Mouse (Mus musculus) adrenal gland, postnatal 10 days (tissue): ENCODE measurements around the gene Itga3. TPM values are rescaled to one million over a fixed set of nuclear protein-coding genes. Genes with fewer than 3 reads are reported as not detected.

Source experiments
- DNase-seq: peaks from one replicate; pipeline ENCODE4 v3.0.0; 2021; ENCODE audit warnings: mixed read lengths
- total RNA-seq, 2 experiments: library from RNA; stranded (reverse); gene quantifications; 2 replicates each; pipeline ENCODE4 v1.2.3; 2021

Itga3 gene
- total RNA-seq, 2 experiments from 2014 or later = 22.4 to 26.2 TPM

DNA sequence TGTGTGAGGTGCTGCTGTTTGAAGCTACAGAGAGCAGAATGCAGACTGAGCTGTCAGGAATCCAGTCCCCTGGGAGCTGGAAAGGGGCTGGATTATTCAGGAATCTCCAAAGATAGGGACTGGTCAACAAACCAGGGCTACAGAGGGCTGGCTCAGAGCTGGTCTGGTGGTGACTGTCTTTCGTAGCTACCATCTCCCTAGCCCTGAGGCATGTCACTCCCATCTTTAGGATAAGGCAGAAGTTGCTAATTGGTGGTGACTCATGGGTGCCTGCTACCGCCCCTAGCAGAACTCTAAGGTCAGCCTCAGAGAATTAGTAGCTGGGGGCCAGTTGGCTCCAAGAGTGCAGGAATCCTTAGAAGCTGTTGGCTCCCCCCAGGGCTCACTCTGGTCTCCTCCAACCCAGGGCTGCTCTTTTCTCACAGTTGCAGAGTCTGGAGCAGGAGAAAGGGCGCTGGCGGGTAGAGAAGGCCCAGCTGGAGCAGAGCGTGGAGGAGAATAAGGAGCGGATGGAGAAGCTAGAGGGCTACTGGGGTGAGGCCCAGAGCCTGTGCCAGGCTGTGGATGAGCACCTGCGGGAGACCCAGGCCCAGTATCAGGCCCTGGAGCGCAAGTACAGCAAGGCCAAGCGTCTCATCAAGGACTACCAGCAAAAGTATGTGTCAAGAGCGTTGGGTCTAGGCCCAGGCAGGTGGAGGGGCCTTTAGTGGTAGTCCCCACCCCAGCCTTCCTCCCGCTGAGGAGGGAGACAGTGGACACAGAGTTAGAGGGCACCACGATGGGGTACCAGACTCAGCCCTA, 72.3 kb downstream of the Itga3 start:
- DNase-seq = peak; percentile 16

- peak; percentile 3 for DNase-seq
Observed at GRCm38 (mm10) chr11:95002705-95003104, 73.9 kb downstream of the Itga3 start.

GRCm38 (mm10) chr11:95001584-95002347, 74.8 kb downstream of the Itga3 start:
- no peak for DNase-seq

DNA sequence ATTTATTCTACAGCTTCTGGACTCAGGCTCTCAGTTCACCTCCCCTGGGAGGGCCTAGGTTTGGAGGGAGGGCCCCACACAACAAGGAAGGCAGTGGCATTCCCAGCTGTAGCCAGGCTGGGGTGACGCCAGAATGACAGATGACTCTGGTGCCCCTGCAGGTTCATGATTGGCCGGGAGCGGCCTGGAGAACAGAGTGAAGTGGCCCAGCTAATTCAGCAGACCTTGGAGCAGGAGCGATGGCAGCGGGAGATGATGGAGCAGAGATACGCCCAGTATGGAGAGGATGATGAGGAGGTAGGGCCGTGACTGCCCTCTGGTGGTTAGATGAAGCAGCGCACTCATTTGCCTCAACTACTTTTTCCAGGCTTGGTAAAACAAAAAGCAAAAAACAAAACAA, 75.5 kb downstream of the Itga3 start:
- peak; percentile 80 for DNase-seq

DNA sequence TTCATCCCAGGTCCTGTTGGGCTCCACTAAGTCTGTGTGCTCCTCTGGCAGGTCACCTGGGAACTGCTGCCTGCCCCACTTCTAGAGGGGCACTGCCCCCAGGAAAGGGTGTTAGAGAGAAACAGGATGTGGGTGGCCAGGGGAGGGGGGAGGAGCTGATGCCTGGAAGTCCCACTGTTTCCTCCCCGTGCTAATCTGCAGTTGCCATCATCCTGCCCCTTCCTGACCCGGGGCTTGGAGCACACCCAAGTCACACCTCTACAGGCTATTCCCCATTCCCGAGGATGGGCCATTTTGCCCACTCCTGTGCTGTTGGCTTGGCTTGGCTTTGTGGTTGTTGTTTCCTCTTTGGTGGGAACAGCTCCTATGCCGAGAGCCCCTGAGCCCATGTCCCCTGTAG, 76.1 kb downstream of the Itga3 start:
- DNase-seq = peak; percentile 50

DNA sequence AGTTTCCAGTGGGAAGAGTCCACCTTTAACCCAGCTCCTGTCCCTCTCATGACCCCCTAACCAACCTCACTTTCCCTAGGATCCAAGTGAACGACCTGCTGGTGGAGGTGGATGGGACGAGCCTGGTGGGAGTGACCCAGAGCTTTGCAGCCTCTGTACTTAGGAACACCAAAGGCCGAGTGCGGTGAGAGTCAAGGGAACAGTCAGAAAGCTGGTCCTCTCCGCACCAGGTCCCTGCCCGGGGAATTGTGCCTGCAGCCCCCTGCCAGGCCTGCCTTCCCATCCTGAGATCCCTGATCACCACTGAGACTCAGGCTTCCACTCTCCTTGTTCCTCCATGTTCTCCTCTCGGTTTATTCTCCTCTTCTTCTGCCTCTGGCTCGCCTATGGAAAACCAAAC, 76.5 kb downstream of the Itga3 start:
- no peak for DNase-seq

GRCm38 (mm10) chr11:94998041-94998531, 78.5 kb downstream of the Itga3 start:
- no peak for DNase-seq

DNA sequence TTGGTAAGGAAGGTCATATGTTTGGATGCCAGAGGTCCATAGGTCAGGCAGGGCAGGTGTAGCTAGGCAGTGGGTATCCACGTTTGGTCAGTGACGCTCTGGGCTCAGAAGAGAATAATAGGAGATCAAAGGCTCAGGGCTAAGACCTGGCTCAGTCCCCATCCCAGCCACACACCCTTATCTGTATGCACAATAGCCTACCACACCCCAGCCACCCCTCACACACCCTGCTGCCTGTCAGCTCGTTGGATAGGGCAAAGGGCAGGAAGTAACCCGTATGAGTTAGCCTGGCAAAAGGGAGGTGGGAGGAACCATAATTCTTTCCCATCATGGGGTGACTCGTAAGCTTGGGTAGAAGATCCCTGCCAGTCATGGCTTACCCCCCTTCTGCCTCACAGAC, 79.0 kb downstream of the Itga3 start:
- no peak for DNase-seq

GRCm38 (mm10) chr11:94996984-94997383, 79.6 kb downstream of the Itga3 start:
- DNase-seq = no peak

DNA sequence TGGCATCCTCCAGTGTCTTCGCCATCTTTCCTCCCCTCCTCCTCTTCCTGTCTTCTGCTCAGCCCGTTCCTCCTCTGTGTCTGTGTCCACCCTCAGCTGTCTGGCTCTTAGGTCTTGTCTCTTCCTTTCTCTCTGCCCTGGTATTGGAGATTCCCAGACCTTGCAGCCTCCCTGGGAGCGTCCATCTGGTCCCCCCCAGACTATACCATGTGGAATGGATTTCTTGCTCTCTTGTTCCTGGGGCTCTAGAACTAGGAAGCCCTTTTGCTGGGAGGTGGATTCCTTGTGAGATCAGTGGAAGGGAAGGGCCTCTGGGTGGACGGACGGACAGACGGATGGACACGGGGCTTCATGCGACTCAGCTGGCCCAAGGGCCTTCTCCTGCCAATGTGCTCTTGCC, 80.5 kb downstream of the Itga3 start:
- no peak for DNase-seq

DNA sequence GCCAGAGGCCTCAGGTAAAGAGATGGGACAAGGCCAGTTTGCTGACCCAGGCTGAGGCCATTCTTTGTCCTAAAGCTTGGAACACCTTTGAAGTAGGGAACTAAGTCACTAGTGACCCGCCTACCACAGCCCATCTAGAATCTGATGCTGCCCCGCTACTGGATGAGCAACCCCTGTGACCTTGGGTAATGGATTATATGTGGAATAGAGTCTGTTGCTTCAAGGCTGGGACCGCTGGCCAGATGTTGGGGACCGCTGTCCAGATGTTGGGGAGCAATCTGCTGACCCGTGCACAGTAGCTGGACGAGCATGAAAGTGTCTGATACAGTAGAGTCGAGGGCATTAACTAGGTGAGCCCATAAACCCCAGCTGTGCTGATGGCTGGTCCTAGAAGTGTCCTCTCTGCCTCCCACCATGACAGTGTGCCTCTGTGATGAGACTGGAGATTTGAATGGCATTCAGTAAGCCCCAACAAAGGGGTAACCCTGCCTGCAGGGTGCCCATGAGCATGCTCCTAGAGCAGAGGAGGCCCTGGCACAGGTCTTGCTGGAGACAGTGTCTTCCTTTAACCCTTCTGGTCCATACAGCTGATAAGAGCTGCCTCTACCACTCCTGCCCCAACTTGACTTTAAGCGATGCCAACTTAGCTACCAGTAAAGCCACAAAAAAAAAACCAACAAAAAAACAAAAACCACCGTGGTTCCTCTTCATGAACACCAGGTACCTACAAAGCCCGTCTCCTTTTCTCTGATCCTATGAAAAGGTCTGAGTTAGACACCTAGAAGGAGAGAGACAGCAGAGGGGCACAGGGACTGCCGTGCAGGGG, 81.4 kb downstream of the Itga3 start:
- no peak for DNase-seq

Other genes starting within 250 kb of the Itga3 start
- 1,000 to 10,000 TPM in 1 of 2 experiments, 100 to 1,000 TPM in 1; 763 to 1,573 TPM for gene Col1a1, start 140.6 kb downstream of the Itga3 start, total RNA-seq
- not detected for gene Hils1, start 109.2 kb downstream of the Itga3 start, total RNA-seq
- 10 to 100 TPM in 1 of 2 experiments, 1 to 10 TPM in 1; 4.5 to 16.8 TPM for gene Sgca, start 100.5 kb downstream of the Itga3 start, total RNA-seq
- 10 to 100 TPM; 83.3 to 96.2 TPM for gene Ppp1r9b, start 85.8 kb downstream of the Itga3 start, total RNA-seq
- 10 to 100 TPM in 1 of 2 experiments, 1 to 10 TPM in 1; 7.3 to 11.0 TPM for gene Samd14, start 66.9 kb downstream of the Itga3 start, total RNA-seq
- 100 to 1,000 TPM; 144 to 199 TPM for gene Pdk2, start 35.4 kb downstream of the Itga3 start, total RNA-seq
- under 1 TPM in 1 of 2 experiments, not detected in 1; 0.60 TPM for gene Dlx3, start 43.3 kb upstream of the Itga3 start, total RNA-seq
- under 1 TPM in 1 of 2 experiments, not detected in 1; 0.18 TPM for gene Dlx4, start 69.5 kb upstream of the Itga3 start, total RNA-seq
- not detected for gene Tac4, start 184.7 kb upstream of the Itga3 start, total RNA-seq
- gene Kat7, start 233.4 kb upstream of the Itga3 start, total RNA-seq = 10 to 100 TPM; 52.0 to 63.0 TPM